ENCODE assay signal across 21 mouse cellular contexts in genomic region chr14:100017219-100017618, GRCm38 (mm10).
DNase-seq lines count a peak whose midpoint lies in the region; ATAC-seq lines count a peak whose summit lies in the region.
"Had no signal": no experiment of that assay in that cellular context is flagged by ENCODE, and none has a peak within 500 bp of the region (broad histone marks: within the 10 kb centered on the region; RNA-seq: fewer than 3 reads in every experiment).

No protein-coding gene starts in this region.

- ATAC-seq in common myeloid progenitor, adult 5-6 weeks (replicated peaks; ENCODE audit: low read depth, poor library complexity, severe bottlenecking) = peak; percentile 29
- peak; percentile 98 for ATAC-seq in granulocyte monocyte progenitor cell, adult 5-6 weeks (replicated peaks; ENCODE audit: poor library complexity, severe bottlenecking)
- peak; percentile 52 for ATAC-seq in megakaryocyte, adult 5-6 weeks (ENCODE audit: poor library complexity, severe bottlenecking)
- peak; percentile 97 for ATAC-seq in megakaryocyte progenitor cell, adult 5-6 weeks (replicated peaks; ENCODE audit: poor library complexity)
- no peak for ATAC-seq in cerebellum, adult (ENCODE audit: insufficient number of reproducible peaks, low FRiP score, low TSS enrichment)
- ATAC-seq: activated CD4-positive, CD25-positive, alpha-beta regulatory T cell, adult 4 months; CD4-positive, CD25-positive, alpha-beta regulatory T cell, adult 4 months; Patski had no signal

- DNase-seq in retina, postnatal 1 day = no peak
- DNase-seq in kidney, postnatal 10 days = no peak
- no peak for DNase-seq in urinary bladder, postnatal 10 days (ENCODE audit: low spot score)
- DNase-seq: adrenal gland, adult 2 months; adrenal gland, adult 8-10 months; adrenal gland, postnatal 10 days; adrenal gland, postnatal 14 days; adrenal gland, postnatal 25 days; adrenal gland, postnatal 36 days; B cell, adult 2 months; cerebellum, adult 11 months; cerebellum, adult 11-12 months; cerebellum, adult 18-20 months had no signal
